Mouse (Mus musculus) retina, adult 2 months (tissue): ENCODE data around the gene Col26a1.

Source experiments
- DNase-seq: peaks from one replicate; pipeline ENCODE4 v3.0.0-alpha.2; 2012; ENCODE audit warnings: low read depth, low spot score

The Col26a1 gene

DNA sequence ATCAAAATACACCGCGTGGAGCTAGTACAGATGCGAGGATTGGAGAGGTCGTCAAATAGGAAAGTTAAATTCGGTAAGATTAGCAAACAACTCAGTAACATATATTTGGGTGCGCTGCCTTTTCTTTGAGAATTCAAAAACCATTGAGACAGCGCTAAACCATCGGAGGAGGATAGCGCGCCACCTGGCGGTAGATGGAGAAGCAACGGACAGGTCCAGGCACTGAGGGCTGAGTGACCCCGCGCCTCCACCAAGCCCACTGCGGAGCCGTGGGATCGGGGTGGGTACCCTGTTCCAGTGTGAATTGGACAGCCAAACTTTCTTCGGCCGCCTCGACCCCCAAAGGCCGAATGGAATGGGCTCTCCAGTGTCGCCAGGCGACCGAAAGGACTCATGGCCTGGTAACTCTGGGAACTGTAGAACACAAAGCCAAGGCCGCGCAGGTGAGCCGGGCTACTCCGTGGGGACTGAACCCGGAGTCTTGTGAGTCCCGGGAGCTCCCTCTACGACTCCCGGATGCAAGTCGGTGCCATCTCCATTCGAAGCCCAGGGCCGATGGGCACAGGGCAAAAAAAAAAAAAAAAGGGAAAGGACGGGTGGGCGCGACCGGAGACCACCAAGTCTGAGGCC lies 1.5 kb downstream of the Col26a1 start:
- DNase-seq = peak; percentile 49

DNA sequence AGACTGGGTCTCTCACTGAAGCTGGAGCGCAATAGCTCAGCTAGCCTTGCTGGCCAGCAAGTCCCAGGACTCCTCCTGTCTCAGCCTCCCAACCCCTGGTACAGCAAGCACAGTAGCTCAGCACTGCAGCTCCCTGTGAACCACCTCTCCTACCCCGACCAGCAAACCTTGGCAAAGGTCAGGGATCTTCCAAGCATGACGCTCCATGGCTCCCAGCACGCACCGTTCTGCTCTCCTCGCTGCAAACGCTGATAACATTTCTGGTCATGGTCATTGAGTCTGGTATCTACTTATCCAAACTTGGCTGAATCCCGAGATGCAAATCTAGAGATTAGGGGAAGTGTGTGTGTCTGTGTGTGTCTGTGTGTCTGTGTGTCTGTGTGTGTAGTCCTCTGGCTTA lies 2.9 kb downstream of the Col26a1 start:
- DNase-seq = no peak

DNA sequence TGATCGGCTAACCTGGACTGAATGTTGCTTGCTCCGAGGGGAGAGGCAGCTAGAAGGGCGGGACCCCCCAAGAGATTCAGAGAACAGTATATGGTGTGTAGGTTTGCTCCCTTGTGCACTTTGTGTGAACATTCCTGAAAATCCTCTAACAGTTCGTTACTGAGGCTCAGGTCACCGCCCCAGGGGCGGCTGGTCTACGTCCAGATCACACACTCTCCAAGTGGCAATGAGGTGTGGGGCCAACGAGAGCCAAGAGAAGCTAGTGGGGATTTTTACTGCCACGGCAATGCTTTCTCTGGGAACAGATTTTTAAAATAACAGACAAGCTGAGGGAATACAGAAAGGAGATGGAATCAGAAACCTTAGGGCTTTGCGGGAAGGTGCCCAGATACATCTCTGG lies 8.7 kb downstream of the Col26a1 start:
- no peak for DNase-seq

DNA sequence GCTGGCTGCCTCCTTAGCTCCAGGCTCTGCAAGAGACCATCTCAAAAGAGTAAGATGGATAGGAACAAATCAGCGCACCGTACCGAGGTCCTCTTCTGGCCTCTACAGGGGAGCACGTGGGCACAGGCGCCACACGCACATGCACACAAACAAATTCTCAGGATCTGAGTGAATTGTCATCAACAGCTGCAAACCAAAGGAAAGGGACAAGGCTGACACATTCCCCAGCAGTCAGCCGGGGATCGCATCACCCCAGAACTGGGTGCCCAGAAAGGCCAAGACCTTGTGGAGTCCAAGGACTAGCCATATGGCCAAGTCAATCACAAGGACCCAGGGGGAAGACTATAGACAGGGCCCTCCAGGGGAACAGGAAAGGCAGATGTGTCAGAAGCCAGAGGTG lies 10.6 kb downstream of the Col26a1 start:
- no peak for DNase-seq

DNA sequence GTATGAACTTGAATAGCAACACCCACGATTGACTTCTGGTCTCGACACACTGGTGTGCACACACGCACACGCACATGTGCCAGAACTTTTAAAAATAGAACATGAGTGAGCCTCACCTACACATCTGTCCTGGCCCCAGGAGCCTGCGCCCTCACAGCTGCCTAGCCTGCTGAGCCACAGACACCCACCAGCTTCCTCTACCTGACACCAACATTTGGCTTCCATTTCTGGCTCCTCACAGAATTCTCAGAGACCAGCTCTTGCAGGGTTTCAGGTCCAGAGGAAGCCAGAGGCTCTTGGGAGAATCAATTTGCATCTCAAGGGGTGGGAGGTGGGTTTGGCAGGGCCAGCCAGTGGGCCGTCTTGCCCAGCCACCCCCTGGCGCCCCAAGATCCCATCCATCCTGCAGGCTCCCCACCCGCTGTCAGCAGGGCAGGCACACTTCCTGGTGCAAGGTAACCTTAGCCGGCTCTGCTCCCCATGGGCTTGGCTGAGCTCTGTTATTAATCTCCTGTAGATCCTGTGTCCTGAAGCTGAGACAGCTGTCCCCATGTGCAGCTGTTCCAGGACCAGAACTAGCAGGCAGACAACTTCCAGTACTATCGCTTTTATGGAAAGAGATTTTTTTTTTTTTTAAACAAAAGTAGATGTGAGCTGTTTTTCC lies 13.4 kb downstream of the Col26a1 start:
- DNase-seq = no peak

DNA sequence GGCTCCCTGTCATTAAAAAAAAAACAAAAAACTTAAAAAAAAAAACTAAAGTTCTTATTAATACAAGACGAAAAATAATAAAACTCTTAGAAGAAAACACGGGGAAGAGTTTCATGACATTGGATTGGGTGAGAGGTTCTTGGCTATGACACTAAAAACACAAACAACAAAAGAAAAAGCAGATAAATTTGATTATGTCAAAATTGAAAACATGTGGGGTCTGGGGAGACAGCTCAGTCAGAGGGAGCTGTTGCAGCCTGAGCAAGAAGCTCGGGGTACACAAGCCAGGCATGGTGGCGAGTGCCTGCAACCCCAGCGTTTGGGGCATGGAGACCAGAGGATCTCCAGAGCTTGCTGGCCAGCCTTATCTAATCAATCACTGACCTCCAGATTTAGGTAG lies 15.3 kb downstream of the Col26a1 start:
- DNase-seq = no peak

DNA sequence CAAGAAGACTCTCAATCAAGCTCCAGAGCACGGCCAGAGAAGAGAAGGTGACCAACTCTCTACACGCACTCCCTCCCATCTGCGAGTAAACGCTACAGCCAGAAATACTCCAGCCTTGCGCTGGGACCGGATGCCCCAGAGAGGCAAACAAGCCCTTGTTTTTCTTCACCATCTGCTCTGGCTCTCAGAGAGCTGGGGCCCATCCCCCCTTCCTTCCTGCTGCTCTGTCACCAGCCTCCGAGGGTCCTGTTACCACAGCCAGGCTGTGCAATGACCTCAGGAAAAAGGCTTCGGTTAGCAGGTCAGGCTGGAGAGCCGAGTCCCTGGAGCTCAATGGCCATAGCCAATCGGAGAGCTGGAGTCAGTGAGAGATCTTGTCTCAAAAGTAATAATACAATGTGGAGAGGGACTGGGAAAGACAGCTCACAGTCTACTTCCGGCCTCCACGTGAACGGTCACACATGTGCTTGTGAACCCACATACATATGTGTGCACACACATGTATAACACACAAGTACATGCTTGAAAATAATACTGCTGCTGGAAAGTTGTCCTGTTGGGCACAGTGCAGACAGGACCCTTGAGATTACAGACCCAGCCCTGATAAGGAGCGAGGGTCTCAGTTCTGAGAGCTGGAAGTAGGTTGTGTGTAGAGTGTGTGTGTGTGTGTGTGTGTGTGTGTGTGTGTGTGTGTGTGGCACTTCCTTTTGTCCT lies 18.9 kb downstream of the Col26a1 start:
- no peak for DNase-seq

DNA sequence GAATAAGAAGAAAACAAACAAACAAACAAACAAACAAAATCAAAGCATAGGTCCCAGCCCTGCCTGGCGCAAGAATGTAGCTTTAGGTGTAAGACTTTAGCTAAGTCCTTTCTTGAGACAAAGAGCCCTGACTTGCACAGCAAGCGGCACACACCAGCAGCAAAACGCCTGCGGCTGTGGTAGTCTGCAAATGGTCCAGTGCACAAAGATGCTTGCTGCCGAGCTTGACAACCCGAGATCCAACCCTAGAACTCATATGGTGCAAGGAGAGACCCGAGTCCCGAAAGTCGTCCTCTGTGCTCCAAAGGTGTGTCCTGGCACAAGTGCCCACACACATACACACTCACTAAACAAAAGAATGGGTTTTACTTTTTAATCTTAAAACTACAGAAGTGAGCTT lies 19.7 kb downstream of the Col26a1 start:
- DNase-seq = no peak

DNA sequence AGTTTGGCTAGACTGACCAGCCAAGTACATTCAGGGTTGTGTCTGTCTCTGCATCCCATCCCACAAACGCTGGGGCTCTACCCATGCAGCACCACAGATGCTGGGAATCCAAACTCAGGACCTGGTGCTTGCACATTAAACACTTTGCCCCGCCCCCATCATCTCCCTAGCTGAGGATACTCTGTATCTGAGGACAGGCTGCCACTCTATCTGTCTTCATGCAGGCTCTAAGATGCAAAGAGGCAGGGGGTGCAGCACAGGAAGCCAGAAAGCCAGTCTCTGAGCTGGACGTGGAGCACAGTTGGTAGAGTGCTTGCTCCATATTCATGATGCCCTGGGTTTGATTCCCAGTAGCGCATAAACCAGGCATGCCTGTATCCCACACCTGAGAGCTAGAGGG lies 20.2 kb downstream of the Col26a1 start:
- no peak for DNase-seq

DNA sequence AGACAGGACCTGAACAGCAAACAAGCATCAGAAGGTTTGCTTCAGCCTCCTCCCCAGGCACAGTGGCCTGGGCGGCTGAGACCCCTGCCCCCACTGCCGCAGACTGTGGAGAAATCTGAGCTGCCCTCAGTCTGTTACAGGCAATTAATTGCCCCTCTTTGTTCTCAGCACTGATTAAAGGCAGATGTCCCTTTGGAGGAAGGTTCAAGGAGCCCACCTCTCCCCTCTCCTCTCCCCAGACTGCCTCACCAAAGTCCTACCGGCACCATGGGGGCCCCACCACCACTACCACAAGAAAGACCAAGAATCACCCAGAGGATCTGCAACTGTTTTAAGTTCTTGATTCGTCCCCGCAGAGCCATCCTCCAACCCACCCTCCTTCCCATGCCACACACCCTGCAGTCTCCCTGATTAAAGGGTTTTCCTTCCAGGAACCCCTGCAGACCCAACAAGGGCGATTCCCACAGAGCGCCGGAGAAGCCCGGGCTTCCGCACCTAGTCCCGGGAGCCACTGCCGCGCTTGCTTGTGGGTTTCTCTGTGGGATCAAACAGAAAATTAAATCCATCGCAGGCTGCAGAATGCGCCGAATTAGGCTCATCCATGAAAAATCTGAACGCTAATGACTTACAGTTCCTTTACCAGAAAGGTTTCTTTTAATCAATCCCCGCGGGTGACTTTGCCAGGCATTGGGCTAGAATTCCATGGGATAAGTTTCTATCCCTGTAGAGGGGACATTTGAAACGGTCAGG lies 21.6 kb downstream of the Col26a1 start:
- DNase-seq = no peak

DNA sequence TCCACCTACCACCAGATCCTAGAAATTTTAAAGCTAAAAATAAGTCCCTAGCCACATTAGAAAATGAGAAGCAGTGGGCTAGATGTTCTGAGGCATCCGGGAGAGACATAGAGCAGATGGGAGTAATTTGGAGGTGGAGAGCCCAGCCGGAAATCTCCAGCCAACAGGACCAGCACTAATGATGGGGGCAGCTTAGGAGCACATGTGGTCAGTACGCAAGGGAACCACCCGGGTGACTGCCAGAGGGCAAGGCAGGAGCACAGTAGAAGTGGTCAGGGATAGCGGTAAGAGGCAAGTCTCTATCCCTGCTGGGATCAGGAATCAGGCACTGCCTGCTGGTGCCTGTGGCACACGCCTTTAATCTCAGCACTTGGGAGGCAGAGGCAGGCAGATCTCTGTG lies 32.3 kb downstream of the Col26a1 start:
- DNase-seq = no peak

DNA sequence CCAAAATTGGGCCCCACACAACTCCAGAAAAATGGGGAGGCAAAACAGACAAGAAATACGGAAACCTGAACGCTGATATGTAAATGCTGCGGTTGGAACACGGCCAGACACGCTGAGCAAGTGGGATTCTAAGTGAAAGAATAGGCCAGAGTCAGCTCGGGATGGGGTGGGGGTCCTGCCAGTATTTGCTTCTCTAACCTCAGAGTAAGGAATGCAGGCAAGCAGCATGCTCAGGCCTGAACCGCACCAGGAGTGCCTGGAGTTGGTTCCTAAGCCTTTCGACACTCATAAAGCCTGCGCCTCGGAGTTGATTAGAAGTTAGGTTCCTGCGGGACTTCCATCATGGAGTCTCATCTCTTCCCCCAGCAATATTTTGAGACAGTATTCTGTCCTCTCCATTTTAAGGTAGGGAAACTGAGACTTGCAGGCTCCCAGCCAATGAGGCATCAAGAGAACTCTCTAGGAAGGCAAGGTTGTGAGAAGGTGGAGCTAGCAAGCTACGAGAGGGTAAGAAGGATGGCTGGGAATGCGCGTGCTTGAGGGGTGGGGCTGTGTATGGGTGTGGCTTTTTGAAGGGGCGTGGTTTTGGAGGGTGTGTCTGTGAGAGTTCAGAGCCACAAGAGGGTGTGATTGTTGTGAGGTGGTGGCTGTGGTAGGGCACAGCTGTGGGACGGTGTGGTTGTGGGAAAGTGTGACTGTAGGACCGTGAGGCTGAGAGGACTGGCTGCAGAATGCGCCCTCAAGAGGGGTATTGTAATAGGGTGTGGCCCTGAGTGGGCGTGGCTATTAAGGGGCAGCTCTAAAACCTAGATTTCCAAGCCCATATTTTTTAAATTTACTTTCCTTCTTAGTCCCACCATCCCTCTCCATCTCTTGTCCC lies 36.4 kb downstream of the Col26a1 start:
- DNase-seq = no peak

DNA sequence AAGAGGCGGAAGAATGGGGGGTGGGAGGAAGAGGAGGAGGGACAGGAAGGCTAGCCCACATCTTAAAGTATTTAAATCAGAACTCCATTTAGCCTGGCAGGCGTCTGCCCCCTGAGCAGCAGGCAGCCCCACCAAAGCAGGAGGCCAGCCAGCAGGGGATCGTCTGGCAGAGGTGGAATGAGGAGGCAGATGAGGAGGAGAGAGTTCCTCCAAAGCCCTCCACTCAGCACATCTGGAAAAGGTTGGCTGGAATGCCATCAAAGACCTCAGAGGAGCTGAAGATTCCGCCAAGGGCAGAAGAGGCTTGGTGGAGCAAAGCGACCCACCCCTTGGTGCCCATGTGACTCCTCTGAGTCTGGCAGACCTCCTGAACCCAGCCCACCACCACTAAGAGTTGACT lies 39.1 kb downstream of the Col26a1 start:
- no peak for DNase-seq

DNA sequence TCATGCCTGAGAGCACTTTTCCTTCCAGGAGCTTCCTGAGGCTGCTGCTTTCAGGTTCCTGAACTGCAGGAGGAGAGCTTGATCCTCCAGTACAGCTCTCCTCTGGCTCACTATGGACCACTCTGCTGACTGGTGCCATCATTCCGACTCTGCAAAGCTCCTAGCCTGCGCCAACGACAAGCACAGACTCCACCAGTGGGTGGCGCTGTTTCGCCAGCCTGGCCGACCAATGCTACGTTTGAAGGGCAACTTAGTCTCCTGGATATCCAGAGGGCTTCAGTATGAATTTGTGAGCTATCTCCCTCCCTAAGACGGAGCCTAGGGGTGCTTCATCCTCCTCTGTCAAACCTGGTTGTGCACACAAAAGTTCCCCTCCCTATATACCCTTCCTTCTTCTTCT lies 43.0 kb downstream of the Col26a1 start:
- DNase-seq = no peak

DNA sequence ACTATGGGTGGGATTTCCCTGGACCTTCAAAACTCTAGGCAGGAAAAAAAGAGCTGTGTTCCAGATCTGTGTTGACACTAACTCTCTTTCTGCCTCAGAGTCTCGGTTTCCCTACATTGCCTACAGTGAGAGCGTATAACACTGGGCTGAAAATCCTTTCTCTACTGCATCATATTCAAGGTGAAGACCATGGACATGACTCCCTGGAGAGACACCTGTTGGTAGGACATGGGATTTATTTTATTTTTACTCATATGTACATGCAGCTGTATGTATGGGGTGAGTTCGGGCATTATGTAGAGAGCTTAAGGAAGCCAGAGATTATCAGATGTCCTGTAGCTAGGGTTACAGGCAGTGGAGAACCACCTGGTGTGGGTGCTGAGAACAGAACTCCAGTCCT lies 50.0 kb downstream of the Col26a1 start:
- DNase-seq = no peak

DNA sequence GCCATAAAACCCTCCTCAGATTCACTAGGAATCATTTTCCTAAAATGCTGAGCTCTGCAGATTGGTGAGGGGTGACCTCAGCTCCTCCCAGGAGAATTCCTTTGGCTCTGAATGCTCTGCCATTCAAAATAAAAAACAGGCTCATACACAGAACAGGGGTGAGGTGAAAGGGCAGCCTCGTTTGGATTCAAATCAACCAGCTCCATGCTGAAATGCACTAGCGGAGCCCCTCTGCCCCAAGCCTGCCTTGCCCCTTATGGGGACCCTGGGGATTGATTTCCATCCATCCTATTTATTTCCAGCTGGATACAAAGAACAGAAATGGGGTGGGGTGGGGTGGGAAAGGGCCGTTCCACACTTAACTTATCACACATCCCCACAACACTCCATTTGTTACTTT lies 52.9 kb downstream of the Col26a1 start:
- no peak for DNase-seq

DNA sequence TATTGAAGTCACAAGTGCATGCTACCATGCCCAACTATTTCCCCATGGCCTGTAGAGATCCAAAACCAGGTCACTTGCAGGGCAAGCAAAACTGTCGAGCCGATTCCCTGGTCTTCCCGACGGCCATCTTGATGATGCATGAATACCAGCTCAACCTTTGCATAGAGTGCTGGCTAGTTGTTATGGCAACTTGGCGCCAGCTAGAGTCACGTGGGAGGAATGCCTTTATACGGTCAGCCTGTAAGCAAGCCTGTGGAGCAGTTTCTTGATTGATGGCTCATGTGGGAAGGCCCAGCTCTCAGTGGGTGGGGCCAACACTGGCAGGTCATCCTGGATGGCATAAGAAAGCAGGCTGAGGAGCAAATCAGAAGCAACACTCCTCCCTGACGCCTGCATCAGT lies 61.0 kb downstream of the Col26a1 start:
- DNase-seq = no peak

DNA sequence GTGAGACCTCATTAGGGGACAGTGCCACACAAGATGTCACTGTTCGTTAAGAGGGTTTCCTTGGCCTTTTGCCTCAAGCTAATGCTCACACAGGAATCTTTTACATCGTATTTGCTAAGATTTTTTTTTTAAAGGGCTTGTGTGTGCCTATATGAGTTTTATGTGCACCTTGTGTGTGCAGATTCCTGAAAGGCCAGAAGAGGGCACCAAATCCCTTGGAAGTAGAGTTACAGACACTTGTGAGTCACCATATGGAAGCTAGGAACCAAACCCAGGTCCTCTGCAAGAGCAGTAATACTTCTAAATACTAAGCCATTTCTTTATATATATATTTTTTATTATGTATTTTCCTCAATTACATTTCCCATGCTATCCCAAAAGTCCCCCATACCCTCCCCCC lies 62.1 kb downstream of the Col26a1 start:
- no peak for DNase-seq

DNA sequence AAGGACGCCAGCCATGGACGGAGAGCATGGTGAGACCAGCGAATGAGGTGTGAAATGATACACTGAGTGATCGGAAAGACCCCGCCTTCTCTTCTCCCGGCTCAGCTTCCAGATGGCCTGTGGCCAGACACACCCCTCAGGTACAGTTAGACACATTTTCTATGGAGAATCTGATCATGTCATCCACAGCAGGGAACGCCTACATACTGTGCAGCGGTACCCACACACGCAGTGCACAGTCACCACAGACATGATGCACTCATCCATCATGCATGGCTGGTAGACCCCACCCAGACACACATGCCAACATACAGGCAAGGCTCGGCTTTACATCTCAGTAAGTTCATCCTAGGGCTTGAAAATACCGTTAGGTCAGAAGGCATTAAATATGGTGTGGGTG lies 63.3 kb downstream of the Col26a1 start:
- no peak for DNase-seq

DNA sequence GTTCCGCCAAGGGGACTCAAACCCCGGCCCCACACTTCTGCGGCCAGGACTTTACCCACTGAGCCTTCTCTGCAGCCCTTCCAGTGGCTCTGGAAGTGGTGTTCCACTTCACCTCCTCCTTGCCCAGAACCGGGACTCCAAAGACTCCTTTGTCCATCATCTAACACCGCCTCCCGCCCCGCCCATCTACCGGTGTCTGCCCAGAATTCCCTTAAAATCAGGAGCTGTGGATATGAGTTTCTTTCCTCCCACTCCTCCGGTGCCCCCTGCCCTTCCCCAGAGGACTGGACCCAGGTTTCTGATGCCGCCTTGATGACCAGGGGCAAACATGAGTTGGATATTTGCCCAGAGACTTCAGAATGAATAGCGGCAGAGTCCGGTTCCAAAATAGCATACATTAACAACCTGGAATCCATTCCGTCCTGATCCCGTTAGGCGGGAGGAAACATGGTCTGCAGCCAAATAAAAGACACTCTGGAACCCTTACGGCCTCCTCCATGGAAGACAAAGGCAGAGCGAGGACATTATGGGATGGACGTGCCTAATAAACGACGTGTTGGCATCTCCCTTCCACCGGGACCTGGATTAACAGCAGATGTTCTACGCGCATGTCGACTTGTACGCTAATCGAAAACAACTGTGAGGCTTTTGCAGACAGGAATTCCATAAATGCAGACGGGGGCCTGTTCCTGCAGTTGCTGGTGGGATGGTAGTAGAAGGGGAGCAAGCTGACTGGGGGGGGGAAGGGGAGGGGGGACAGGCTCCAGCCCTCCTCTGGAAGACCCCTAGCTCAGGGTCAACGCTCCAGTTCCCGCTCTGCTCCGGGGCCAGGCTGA lies 72.3 kb downstream of the Col26a1 start:
- no peak for DNase-seq
